9 mouse cellular contexts compared by ENCODE assay signal in the genomic region with DNA sequence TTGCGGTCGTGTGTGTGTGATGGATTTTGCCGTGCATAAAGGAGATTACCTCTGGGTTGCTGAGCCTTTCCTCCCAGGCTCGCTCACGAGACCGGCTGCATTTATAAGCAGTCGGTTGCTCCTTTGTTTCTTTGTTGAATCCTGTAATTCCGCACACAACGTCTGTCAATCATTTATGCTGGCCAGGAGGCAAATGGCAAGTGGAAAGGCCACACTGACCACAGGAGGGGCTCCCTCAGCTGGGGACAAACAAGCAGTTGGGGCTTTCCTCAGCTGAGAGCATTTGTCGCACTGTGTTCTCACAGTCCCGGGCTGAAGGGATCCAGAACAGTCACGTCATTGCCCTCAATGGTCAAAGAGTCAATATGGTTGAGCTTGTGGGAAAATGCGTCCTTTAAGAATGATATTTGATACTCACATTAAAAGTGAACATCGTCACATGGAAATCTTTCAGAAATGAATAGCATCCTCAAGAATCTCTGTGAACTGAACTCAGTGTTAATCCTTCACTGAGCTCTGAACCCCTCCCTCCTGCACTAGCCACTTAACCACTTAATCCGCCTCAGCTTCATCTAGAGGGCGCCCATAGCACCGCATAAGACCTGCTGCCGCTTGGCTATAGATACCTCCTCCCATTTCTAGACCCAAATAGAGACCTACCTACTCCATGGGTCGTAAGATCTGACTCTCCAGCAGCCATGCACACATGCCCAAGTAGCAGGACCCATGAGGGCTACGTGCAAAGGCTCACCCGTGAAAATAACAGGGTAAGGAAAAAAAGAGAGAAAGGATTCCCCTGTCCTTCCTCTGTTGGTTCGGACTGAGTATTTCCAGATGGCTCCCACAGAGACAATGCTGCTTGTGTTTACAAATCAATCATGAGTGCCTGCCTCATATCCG. TPM values are rescaled to one million over a fixed set of nuclear protein-coding genes. Genes with fewer than 3 reads are reported as not detected.
DNase-seq lines count a peak whose midpoint lies in the region; ATAC-seq and TF ChIP-seq lines count a peak whose summit lies in the region.
"Had no signal": no experiment of that assay in that cellular context is flagged by ENCODE, and none has a peak within 500 bp of the region (broad histone marks: within the 10 kb centered on the region; RNA-seq: fewer than 3 reads in every experiment).

No protein-coding gene starts in this region.

- no peak overlapping the region for H3K4me2 ChIP-seq in lung, embryonic 14.5 days
- H3K4me2 ChIP-seq in forebrain, embryonic 13.5 days, result peak overlapping the region; percentile 57
- peak overlapping the region; percentile 49 for H3K4me2 ChIP-seq in midbrain, embryonic 13.5 days (replicated peaks)
- H3K4me2 ChIP-seq: heart, embryonic 13.5 days; liver, embryonic 13.5 days had no signal

- no peaks in the 10 kb centered on the region for H3K27me3 ChIP-seq in lung, embryonic 14.5 days (ENCODE audit: insufficient read depth, low read length)
- H3K27me3 ChIP-seq in forebrain, embryonic 13.5 days, result no peaks in the 10 kb centered on the region
- no peaks in the 10 kb centered on the region for H3K27me3 ChIP-seq in midbrain, embryonic 13.5 days
- H3K27me3 ChIP-seq: heart, embryonic 13.5 days; liver, embryonic 13.5 days had no signal

- TF ChIP-seq CTCF in lung, embryonic 14.5 days (IDR thresholded peaks at IDR 0.05; ENCODE audit: low read depth), result no peak

- no peak overlapping the region for H3K9ac ChIP-seq in lung, embryonic 14.5 days
- H3K9ac ChIP-seq in forebrain, embryonic 13.5 days, result peak overlapping the region; percentile 65
- peak overlapping the region; percentile 63 for H3K9ac ChIP-seq in midbrain, embryonic 13.5 days (replicated peaks)
- H3K9ac ChIP-seq: heart, embryonic 13.5 days; liver, embryonic 13.5 days had no signal

- H3K4me1 ChIP-seq in lung, embryonic 14.5 days (ENCODE audit: insufficient read depth), result no peaks in the 10 kb centered on the region
- H3K4me1 ChIP-seq in forebrain, embryonic 13.5 days, result peaks cover 74% of the 10 kb centered on the region
- H3K4me1 ChIP-seq in midbrain, embryonic 13.5 days (replicated peaks), result peaks cover 83% of the 10 kb centered on the region

- 0 out of 2 replicates have a peak overlapping the region, but pooled peaks have one; percentile 3 for H3K27ac ChIP-seq in lung, embryonic 14.5 days (ENCODE audit: low read depth)
- H3K27ac ChIP-seq in forebrain, embryonic 13.5 days, result peak overlapping the region; percentile 99
- peak overlapping the region; percentile 93 for H3K27ac ChIP-seq in midbrain, embryonic 13.5 days
- H3K27ac ChIP-seq: heart, embryonic 13.5 days; liver, embryonic 13.5 days had no signal

- peak; percentile 7 for DNase-seq in lung, embryonic 14.5 days
- DNase-seq in lung, postnatal 25 days (ENCODE audit: low spot score), result no peak
- no peak for DNase-seq in ovary, postnatal 36 days (ENCODE audit: low spot score)
- no peak for DNase-seq in lung, postnatal 36 days
- DNase-seq: liver, embryonic 13.5 days had no signal

- 65% methylated on average over 23 of the region's 23 CpGs for WGBS in lung, embryonic 14.5 days
- 3% methylated on average over 23 of the region's 23 CpGs for WGBS in forebrain, embryonic 13.5 days
- 6% methylated on average over 23 of the region's 23 CpGs for WGBS in midbrain, embryonic 13.5 days

- peak; percentile 11; the same call in 1 of the 2 replicates for ATAC-seq in lung, embryonic 14.5 days (ENCODE audit: insufficient read depth)
- ATAC-seq in forebrain, embryonic 13.5 days, result peak; percentile 77
- ATAC-seq in midbrain, embryonic 13.5 days, result peak; percentile 74
- ATAC-seq in megakaryocyte, adult 5-6 weeks (ENCODE audit: poor library complexity, severe bottlenecking), result no peak

- H3K36me3 ChIP-seq in lung, embryonic 14.5 days (ENCODE audit: insufficient read depth), result no peaks in the 10 kb centered on the region
- H3K36me3 ChIP-seq in forebrain, embryonic 13.5 days (ENCODE audit: poor library complexity, severe bottlenecking), result peaks cover 8% of the 10 kb centered on the region
- H3K36me3 ChIP-seq in midbrain, embryonic 13.5 days, result no peaks in the 10 kb centered on the region; the same call in 1 of the 2 replicates
- H3K36me3 ChIP-seq: heart, embryonic 13.5 days; liver, embryonic 13.5 days had no signal

- no peaks in the 10 kb centered on the region for H3K9me3 ChIP-seq in lung, embryonic 14.5 days (ENCODE audit: low read depth, low read length)
- H3K9me3 ChIP-seq in forebrain, embryonic 13.5 days (replicated peaks), result peaks cover 6% of the 10 kb centered on the region; the same call in 1 of the 2 replicates
- H3K9me3 ChIP-seq in midbrain, embryonic 13.5 days, result no peaks in the 10 kb centered on the region
- H3K9me3 ChIP-seq: heart, embryonic 13.5 days; liver, embryonic 13.5 days had no signal

- no peak overlapping the region for H3K4me3 ChIP-seq in lung, embryonic 14.5 days (ENCODE audit: low read depth, low read length)
- peak overlapping the region; percentile 29 for H3K4me3 ChIP-seq in forebrain, embryonic 13.5 days
- peak overlapping the region; percentile 28 for H3K4me3 ChIP-seq in midbrain, embryonic 13.5 days (replicated peaks)
- H3K4me3 ChIP-seq: heart, embryonic 13.5 days; liver, embryonic 13.5 days had no signal

RNA-seq across cellular contexts. Expression of a gene that starts 32.2 kb away (rescaled TPM):
- 6.7 and 7.5 TPM in 2 replicates for polyA plus RNA-seq in lung, embryonic 14.5 days (2014; fragmentation: Nextera tagmentation; extraction: Ambion mirVana)
- polyA plus RNA-seq in forebrain, embryonic 13.5 days (2015; fragmentation: Nextera tagmentation; extraction: Ambion mirVana), result 54.9 and 56.4 TPM in 2 replicates
- 63.1 and 64.4 TPM in 2 replicates for polyA plus RNA-seq in midbrain, embryonic 13.5 days (2015; fragmentation: Nextera tagmentation; extraction: Ambion mirVana)
- not detected in 2 replicates for total RNA-seq in megakaryocyte, adult 5-6 weeks (2015)
- total RNA-seq in megakaryocyte, adult 5-6 weeks (2017), result not detected in 2 replicates

Comparison
In these comparisons a context has a peak if more than half of its experiments do, and no peak if none do; other contexts are left out.
1. H3K27ac ChIP-seq: peak in every context shown above with its lines; median percentile 99 in forebrain, embryonic 13.5 days; 93 in midbrain, embryonic 13.5 days; 3 in lung, embryonic 14.5 days.